Mouse (Mus musculus) embryonic facial prominence, embryonic 10.5 days (tissue): ENCODE measurements at regions not wholly inside any gene's neighbourhood (a gene's known extent, or its start where the extent isn't known, plus 50 kb on each side); places are given as distances from the start of the nearest gene placed in this dataset.
"Not testable (repeated sequence)": the region's sequence is repeated elsewhere in the genome, so short reads cannot be mapped to it uniquely, and the experiment has no call there.

Experiments
- DNase-seq: peaks from one replicate; pipeline ENCODE4 v3.0.0-alpha.2; 2017; ENCODE audit warnings: low spot score
- H3K27ac ChIP-seq: fragments of 300-500 bp; sonication (generic); replicated peaks from 2 replicates; pipeline ENCODE4 v1.5.1; 2016; ENCODE audit warnings: mild to moderate bottlenecking
- H3K27me3 ChIP-seq: fragments of 300-500 bp; sonication (generic); replicated peaks from 2 replicates; pipeline ENCODE4 v1.6.1; 2016; ENCODE audit warnings: low read depth, mild to moderate bottlenecking; ENCODE audit not compliant: poor library complexity, severe bottlenecking
- H3K36me3 ChIP-seq: fragments of 300-500 bp; sonication (generic); replicated peaks from 2 replicates; pipeline ENCODE4 v1.6.1; 2016; ENCODE audit warnings: mild to moderate bottlenecking, moderate library complexity
- H3K4me1 ChIP-seq: fragments of 300-500 bp; sonication (generic); 2 replicates; pipeline ENCODE4 v1.6.1; 2016
- H3K4me3 ChIP-seq: fragments of 300-500 bp; sonication (generic); 2 replicates; pipeline ENCODE4 v1.5.1; 2016; ENCODE audit warnings: mild to moderate bottlenecking, moderate library complexity
- H3K9me3 ChIP-seq: fragments of 300-500 bp; sonication (generic); 2 replicates; pipeline ENCODE4 v1.6.1; 2016; ENCODE audit warnings: mild to moderate bottlenecking
- WGBS: fragments of 180-500 bp; shearing (Covaris S2); methylation state at CpG from one replicate; pipeline ENCODE4 v1.1.7; 2016; 5-methylcytosine and 5-hydroxymethylcytosine counted together

DNA sequence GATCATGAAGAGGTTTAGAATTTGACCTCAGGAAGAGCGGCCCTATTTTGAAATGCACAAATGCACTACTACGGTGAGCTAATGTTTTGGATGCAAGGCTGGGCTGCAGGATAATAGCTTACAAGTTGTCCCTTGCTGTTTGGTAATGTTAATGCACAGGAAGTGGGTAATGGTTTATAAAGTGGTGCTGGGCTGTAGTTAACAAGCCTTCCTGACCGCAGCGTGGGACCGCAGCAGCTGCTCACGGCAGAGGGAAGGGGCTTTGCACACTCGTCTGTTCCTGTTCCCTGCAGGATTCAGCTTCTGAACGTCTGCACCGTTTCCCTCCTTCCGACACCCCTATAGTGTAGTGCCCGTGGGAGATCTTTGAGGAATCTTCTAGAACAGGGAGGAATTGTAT lies 258.4 kb upstream of the Nr5a2 start:
- WGBS = 81% methylated on average over 11 of the region's 11 CpGs

DNA sequence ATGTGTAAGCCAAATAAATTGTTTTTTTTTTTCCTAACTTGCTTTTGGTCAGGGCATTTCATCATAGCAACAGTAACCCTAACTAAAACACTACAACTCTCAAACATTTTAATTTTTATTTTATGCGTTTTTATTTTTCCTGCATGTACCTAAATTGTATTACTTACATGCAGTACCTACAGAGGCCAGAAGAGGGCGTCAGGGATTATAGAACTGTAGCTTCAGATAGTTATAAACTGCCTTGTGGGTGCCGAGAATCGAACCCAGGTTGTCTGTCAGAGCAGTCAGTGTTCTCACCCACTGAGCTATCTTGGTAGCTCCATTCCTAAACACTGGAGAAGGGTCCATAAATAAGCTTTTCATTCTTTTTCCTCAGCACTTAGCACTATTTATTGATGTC lies 257.8 kb upstream of the Nr5a2 start:
- H3K36me3 ChIP-seq = no peaks in the 10 kb centered on the region
- 73% methylated on average over 4 of the region's 4 CpGs for WGBS
- H3K27ac ChIP-seq = no peak overlapping the region
- peaks cover 20% of the 10 kb centered on the region for H3K4me1 ChIP-seq
- no peak for DNase-seq
- no peak overlapping the region for H3K4me3 ChIP-seq
- 0 out of 2 replicates have a peak, but pooled peaks cover 5% of the 10 kb centered on the region for H3K27me3 ChIP-seq
- H3K9me3 ChIP-seq = no peaks in the 10 kb centered on the region

More for the DNA sequence above, 258.4 kb upstream of the Nr5a2 start:
- no peak overlapping the region for H3K27ac ChIP-seq
- peaks cover 8% of the 10 kb centered on the region; the same call in 1 of the 2 replicates for H3K27me3 ChIP-seq
- no peak for DNase-seq
- H3K9me3 ChIP-seq = no peaks in the 10 kb centered on the region
- H3K36me3 ChIP-seq = no peaks in the 10 kb centered on the region
- peaks cover 20% of the 10 kb centered on the region for H3K4me1 ChIP-seq
- H3K4me3 ChIP-seq = no peak overlapping the region

GRCm38 (mm10) chr1:137217206-137217605 lies 257.0 kb upstream of the Nr5a2 start:
- H3K4me1 ChIP-seq = peaks cover 16% of the 10 kb centered on the region
- H3K4me3 ChIP-seq = no peak overlapping the region
- no peak overlapping the region for H3K27ac ChIP-seq
- 95% methylated on average over 5 of the region's 5 CpGs for WGBS
- H3K36me3 ChIP-seq = no peaks in the 10 kb centered on the region
- no peak for DNase-seq
- H3K27me3 ChIP-seq = no peaks in the 10 kb centered on the region
- H3K9me3 ChIP-seq = no peaks in the 10 kb centered on the region

DNA sequence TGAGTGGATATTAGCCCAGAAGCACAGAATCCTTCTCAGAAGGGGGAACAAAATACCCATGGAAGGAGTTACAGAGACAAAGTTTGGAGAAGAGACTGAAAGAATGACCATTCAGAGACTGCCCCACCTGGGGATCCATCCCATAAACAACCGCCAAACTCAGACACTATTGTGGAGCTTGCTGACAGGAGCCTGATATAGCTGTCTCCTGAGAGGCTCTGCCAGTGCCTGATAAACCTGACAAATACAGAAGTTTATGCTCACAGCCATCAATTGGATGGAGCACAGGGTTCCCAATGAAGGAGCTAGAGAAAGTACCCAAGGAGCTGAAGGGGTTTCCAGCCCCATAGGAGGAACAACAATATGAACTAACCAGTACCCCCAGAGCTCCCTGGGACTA lies 254.1 kb upstream of the Nr5a2 start:
- not testable (repeated sequence) for H3K27ac ChIP-seq, H3K4me3 ChIP-seq, H3K36me3 ChIP-seq, H3K4me1 ChIP-seq, H3K27me3 ChIP-seq, H3K9me3 ChIP-seq, DNase-seq
- 83% methylated on average over 1 of the region's 1 CpGs for WGBS

DNA sequence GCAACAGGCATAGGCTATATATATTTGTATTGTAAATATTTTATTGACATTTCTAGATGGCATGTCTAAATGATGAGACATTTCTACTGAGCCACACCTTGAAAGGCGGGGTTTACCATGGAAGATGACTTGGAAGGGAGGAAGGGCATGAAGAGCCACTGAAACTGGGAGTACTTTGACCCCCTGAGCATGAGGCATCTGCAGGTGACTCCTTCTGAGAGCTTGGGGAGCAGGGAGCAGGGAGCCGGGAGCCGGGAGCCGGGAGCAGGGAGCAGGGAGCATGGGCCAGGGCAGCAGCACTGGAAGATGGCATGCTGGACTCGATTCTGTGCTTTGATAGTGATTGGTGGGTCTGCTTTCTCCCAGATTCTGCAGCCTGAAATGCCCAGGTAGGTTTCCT lies 253.5 kb upstream of the Nr5a2 start:
- 86% methylated on average over 5 of the region's 5 CpGs for WGBS
- Histone ChIP-seq H3K27me3 (no peaks in the 10 kb centered on the region), H3K9me3 (no peaks in the 10 kb centered on the region), H3K36me3 (no peaks in the 10 kb centered on the region), H3K4me1 (no peaks in the 10 kb centered on the region), H3K4me3 (no peak overlapping the region), H3K27ac (no peak overlapping the region)
- DNase-seq = no peak

GRCm38 (mm10) chr1:137212856-137213255 lies 252.6 kb upstream of the Nr5a2 start:
- Histone ChIP-seq H3K27me3 (no peaks in the 10 kb centered on the region), H3K4me3 (no peak overlapping the region)

GRCm38 (mm10) chr1:137204371-137204770 lies 244.1 kb upstream of the Nr5a2 start:
- Histone ChIP-seq H3K36me3 (no peaks in the 10 kb centered on the region), H3K27ac (no peak overlapping the region), H3K4me3 (no peak overlapping the region), H3K9me3 (no peaks in the 10 kb centered on the region), H3K27me3 (no peaks in the 10 kb centered on the region), H3K4me1 (no peaks in the 10 kb centered on the region)
- DNase-seq = no peak
- WGBS = 85% methylated on average over 7 of the region's 7 CpGs

More at GRCm38 (mm10) chr1:137212856-137213255, 252.6 kb upstream of the Nr5a2 start:
- H3K4me1 ChIP-seq = no peaks in the 10 kb centered on the region
- no peaks in the 10 kb centered on the region for H3K36me3 ChIP-seq
- H3K9me3 ChIP-seq = no peaks in the 10 kb centered on the region
- WGBS = 83% methylated on average over 3 of the region's 3 CpGs
- no peak for DNase-seq
- no peak overlapping the region for H3K27ac ChIP-seq

DNA sequence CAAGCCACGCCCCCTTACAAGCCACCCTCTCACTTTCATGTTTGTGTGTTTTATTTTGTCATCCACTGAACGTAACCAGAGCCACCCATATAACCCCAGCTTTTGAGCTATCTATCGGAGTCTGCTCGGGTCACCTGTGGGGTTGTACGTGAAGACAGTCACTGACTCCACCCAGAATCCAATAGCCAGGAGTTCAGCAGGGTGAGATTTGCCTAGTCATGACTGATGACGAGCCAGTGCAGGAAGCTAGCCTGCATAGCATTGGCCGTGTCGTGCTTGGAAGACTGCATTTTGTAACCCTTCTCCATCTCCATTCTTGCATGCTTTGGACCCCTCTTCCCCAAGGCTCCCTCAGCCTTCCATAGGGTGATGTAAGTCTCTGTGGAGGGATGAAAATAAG lies 243.3 kb upstream of the Nr5a2 start:
- 86% methylated on average over 8 of the region's 8 CpGs for WGBS

GRCm38 (mm10) chr1:137200931-137201330 lies 240.7 kb upstream of the Nr5a2 start:
- DNase-seq = no peak
- H3K36me3 ChIP-seq = no peaks in the 10 kb centered on the region
- 85% methylated on average over 11 of the region's 11 CpGs for WGBS
- H3K9me3 ChIP-seq = no peaks in the 10 kb centered on the region
- H3K4me3 ChIP-seq = no peak overlapping the region
- no peaks in the 10 kb centered on the region for H3K4me1 ChIP-seq
- no peaks in the 10 kb centered on the region for H3K27me3 ChIP-seq
- no peak overlapping the region for H3K27ac ChIP-seq

More for the DNA sequence above, 243.3 kb upstream of the Nr5a2 start:
- Histone ChIP-seq H3K27ac (no peak overlapping the region), H3K4me1 (no peaks in the 10 kb centered on the region), H3K9me3 (no peaks in the 10 kb centered on the region), H3K36me3 (no peaks in the 10 kb centered on the region), H3K4me3 (no peak overlapping the region), H3K27me3 (no peaks in the 10 kb centered on the region)
- no peak for DNase-seq

GRCm38 (mm10) chr1:137195962-137196361 lies 235.7 kb upstream of the Nr5a2 start:
- Histone ChIP-seq H3K36me3 (no peaks in the 10 kb centered on the region), H3K9me3 (no peaks in the 10 kb centered on the region), H3K27me3 (no peaks in the 10 kb centered on the region), H3K4me1 (no peaks in the 10 kb centered on the region), H3K27ac (no peak overlapping the region), H3K4me3 (no peak overlapping the region)
- DNase-seq = no peak

GRCm38 (mm10) chr1:137195065-137195620 lies 234.9 kb upstream of the Nr5a2 start:
- no peak overlapping the region for H3K4me3 ChIP-seq
- H3K4me1 ChIP-seq = no peaks in the 10 kb centered on the region
- H3K27ac ChIP-seq = no peak overlapping the region
- H3K27me3 ChIP-seq = no peaks in the 10 kb centered on the region
- no peak for DNase-seq
- H3K36me3 ChIP-seq = no peaks in the 10 kb centered on the region
- no peaks in the 10 kb centered on the region for H3K9me3 ChIP-seq
- WGBS = 82% methylated on average over 3 of the region's 3 CpGs

DNA sequence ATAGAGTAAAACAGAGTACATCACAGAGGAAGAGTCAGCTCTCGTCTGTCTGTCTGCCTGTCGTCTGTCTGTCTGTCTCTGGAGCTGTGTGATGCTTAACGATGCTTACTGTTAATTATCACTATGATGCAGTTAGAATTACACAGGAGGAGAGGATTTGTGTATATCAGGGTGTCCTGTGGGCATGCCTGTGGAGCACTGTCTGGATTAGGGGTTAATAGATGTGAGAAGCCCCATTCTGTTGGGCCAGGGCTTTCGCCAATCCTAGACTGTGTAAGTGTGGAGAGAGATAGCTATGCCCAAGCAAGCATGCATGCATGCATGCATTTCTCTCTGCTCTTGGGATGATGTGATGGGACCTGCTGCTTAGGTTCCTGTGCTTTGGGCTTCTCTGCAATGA lies 218.0 kb upstream of the Nr5a2 start:
- no peak overlapping the region for H3K4me3 ChIP-seq
- 91% methylated on average over 4 of the region's 4 CpGs for WGBS

GRCm38 (mm10) chr1:137176696-137177095 lies 216.4 kb upstream of the Nr5a2 start:
- no peaks in the 10 kb centered on the region for H3K36me3 ChIP-seq
- H3K4me3 ChIP-seq = no peak overlapping the region
- 88% methylated on average over 15 of the region's 15 CpGs for WGBS
- no peaks in the 10 kb centered on the region for H3K9me3 ChIP-seq
- H3K27ac ChIP-seq = no peak overlapping the region
- H3K27me3 ChIP-seq = no peaks in the 10 kb centered on the region
- peaks cover 4% of the 10 kb centered on the region; the same call in 1 of the 2 replicates for H3K4me1 ChIP-seq
- no peak for DNase-seq

More for the DNA sequence above, 218.0 kb upstream of the Nr5a2 start:
- no peak for DNase-seq
- no peaks in the 10 kb centered on the region for H3K9me3 ChIP-seq
- H3K27me3 ChIP-seq = no peaks in the 10 kb centered on the region
- H3K27ac ChIP-seq = no peak overlapping the region
- peaks cover 4% of the 10 kb centered on the region; the same call in 1 of the 2 replicates for H3K4me1 ChIP-seq
- H3K36me3 ChIP-seq = no peaks in the 10 kb centered on the region
